Mouse (Mus musculus) cerebellum, adult 2 months (tissue): ENCODE measurements around the gene Cenph.

Source experiments
- CTCF ChIP-seq: fragments of 200-500 bp; IDR thresholded peaks from 2 replicates; pipeline ENCODE4 v1.5.1; 2011; ENCODE audit warnings: low read depth, mild to moderate bottlenecking, control low read depth, low read length, moderate library complexity, borderline replicate concordance; ENCODE audit not compliant: insufficient read depth
- POLR2A ChIP-seq: fragments of 200-500 bp; IDR thresholded peaks from 2 replicates; pipeline ENCODE4 v1.6.1; 2011; ENCODE audit warnings: low read length, control low read depth, borderline replicate concordance; ENCODE audit not compliant: insufficient read depth

GRCm38 (mm10) chr13:100775252-100776055 is at the start of gene Cenph:
- TF ChIP-seq CTCF (no peak), POLR2A (peak; percentile 46; the same call in 1 of the 2 replicates)
